Mouse (Mus musculus) megakaryocyte, adult 5-6 weeks (primary cell): ENCODE measurements at regions not wholly inside any gene's neighbourhood (a gene's known extent, or its start where the extent isn't known, plus 50 kb on each side); places are given as distances from the start of the nearest gene placed in this dataset.
A peak's percentile ranks its signal among the peaks of the same experiment; 100 is the strongest.
"Not testable (repeated sequence)": the region's sequence is repeated elsewhere in the genome, so short reads cannot be mapped to it uniquely, and the experiment has no call there.

Source experiments
- ATAC-seq: 2 replicates; pipeline ENCODE4 v1.8.0; 2016; ENCODE audit warnings: mild to moderate bottlenecking, inconsistent platforms; ENCODE audit not compliant: poor library complexity, severe bottlenecking

DNA sequence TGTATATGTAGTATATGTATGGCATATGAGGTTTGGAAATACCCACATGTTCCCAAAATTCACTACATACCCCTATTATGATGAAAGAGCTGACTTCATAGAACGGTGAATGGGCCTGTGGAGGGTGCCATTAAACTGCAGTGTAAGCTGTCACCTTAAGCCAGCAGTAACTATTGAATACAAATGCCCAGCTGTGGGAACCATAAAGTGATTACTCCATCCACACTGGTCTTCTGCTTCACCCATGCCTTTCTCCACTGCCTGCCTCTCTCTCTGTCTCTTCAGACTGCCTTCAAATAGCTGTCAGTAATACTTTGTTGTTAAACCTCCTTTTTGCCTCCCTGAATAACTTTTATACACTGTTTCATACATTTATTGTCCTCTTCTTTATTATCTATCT is 143.5 kb upstream of the Tacstd2 start:
- ATAC-seq = 0 out of 2 replicates have a peak, but pooled peaks have one; percentile 13

DNA sequence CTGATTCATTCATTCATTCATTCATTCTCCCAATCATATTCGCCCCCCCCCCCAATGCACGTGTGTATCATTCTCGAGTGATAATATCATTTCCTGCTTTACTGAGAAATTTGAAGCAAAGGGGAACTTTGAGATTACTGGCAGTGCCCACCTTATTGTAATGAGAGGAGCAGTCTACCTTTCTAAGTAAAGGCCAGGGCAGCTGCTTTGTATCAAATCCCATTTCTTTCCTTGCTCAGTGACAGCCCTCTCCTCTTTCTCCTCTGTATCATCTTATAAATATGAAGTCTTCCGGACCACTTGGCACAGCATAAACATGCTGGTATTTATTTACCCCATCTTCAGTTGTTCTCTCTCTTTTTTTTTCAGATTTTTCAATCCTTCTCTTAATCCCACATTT is 139.1 kb upstream of the Tacstd2 start:
- ATAC-seq = not testable (repeated sequence)

DNA sequence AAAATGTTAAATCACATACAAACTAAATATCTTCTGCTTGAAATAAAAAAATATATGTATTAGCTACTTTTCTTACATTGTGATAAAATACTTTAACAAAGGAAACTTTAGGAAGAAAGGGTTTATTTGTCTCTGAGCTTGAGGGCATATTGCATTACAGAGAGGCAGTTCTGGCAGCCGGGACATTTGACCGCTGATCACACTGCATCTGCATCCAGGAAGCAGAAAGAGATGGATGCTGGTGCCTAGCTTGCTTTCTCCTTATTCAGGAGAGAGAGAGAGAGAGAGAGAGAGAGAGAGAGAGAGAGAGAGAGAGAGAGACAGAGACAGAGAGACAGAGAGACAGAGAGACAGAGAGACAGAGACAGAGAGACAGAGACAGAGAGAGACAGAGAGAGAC is 137.7 kb upstream of the Tacstd2 start:
- peak; percentile 39; the same call in 1 of the 2 replicates for ATAC-seq

DNA sequence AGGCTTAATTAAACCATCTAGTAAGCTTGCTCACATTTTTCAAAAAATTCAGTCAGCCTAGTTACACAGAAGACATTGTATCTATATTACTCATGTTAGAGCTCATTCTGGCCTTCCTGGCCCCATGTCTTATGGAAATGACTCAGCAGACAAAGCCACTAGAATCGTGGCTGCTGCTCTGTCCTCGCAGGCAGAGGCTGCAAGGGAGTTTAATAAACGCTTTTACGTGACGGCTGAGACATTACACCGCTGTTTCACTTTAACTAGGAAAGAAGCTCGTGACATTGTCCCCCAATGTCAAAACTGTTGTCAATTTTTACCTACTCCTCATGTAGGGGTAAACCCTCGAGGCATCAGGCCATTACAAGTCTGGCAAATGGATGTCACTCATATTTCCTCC is 132.5 kb upstream of the Tacstd2 start:
- ATAC-seq = not testable (repeated sequence)

DNA sequence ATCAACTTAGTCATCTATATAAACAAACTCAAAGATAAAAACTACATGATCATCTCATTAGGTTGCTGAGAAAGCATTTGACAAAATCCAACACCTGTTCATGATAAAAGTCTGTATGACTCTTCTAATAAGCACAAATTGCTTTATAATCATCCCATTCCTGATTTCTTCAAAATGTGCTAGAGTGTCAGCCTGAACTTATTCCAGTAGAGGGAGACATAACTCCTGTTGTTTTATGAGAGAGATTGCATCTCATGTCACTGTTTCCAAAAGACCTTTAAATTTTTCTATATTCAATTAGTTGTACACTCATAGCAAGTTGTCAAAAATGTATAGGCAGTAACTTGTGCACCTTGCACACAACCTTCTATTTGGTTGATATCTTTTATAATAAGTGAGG is 96.0 kb upstream of the Tacstd2 start:
- no peak for ATAC-seq

DNA sequence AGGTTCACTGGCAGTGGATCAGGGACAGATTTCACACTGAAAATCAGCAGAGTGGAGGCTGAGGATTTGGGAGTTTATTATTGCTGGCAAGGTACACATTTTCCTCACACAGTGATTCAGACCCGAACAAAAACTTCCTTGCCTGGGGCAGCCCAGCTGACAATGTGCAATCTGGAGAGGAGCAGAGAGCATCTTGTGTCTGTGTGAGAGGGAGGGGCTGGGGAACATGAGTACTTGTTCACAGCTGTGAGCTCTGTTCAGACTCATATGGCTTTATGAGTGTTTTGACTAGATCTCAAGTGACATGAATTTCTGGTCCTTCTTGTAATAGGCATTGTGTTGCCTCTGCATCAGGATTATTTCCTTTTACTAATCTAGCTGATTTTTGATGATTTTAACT is 74.8 kb upstream of the Tacstd2 start:
- ATAC-seq = no peak

DNA sequence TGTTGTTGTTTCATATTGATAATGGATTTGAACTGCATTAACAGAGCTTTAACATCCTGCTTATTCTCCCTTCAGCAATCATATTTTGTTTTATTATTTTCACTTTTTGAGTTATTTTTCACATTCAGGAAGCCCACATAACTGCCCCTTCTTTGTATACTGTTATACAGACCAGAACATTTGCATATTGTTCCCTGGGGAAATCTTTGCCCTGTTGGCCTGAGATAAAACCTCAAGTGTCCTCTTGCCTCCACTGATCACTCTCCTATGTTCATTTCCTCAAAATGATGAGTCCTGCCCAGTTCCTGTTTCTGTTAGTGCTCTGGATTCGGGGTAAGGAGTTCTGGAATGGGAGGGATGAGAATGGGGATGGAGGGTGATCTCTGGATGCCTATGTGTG is 73.9 kb upstream of the Tacstd2 start:
- not testable (repeated sequence) for ATAC-seq
